Mouse (Mus musculus) ES-Bruce4 (cell line): ENCODE data around the gene Anks3.

Experiments used
- CTCF ChIP-seq: IDR thresholded peaks from one replicate; pipeline ENCODE4 v1.8.1; 2011; ENCODE audit warnings: low read depth, low read length
- EP300 ChIP-seq: IDR thresholded peaks from 2 replicates; pipeline ENCODE4 v1.6.1; 2011; ENCODE audit warnings: low read depth, low read length; ENCODE audit not compliant: insufficient read depth
- POLR2A ChIP-seq: IDR thresholded peaks from one replicate; pipeline ENCODE4 v1.8.1; 2011; ENCODE audit warnings: low read length; ENCODE audit not compliant: insufficient read depth

DNA sequence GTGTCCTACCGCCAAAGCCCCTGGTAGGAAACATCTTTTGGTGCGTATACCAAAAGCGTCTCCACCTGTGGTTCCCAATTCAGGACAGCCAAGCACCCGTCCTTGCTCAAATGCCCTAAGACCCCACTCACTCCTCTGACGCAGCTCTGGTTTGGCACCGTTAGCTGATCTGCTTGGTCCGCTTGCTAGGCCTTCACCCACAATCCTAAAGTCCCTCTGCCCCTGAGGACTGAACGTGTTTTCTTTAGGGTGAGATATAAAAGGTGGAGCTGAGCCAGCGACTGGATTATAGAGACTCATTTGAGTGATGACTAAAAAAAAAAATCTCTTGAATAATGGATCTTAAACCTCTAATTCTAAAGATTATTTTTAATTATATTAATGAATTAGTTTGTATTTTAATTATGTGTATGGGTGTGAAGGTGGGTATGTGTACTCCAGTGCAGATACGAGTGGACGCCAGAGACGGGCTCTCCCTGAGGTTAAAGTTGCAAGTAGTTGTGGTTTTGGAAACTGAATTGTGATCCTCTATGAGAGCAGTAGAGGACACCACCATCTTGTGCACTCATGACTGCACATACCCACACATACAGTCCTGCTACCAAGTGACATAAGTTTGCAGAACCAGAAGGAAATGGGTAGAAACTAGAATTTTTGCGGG is 856 bp upstream of the Anks3 start:
- TF ChIP-seq CTCF = no peak
- TF ChIP-seq POLR2A = no peak
- TF ChIP-seq EP300 = no peak
